Mouse (Mus musculus) brain, embryonic 14.5 days (tissue): ENCODE measurements around the gene Tesk2.

Experiments
- CTCF ChIP-seq: fragments of 200-500 bp; IDR thresholded peaks from 2 replicates; pipeline ENCODE4 v1.5.1; 2012; ENCODE audit warnings: inconsistent platforms, mild to moderate bottlenecking, moderate library complexity, borderline replicate concordance; ENCODE audit not compliant: insufficient read depth, insufficient read length; ENCODE audit errors: extremely low read depth
- POLR2A ChIP-seq: fragments of 200-500 bp; IDR thresholded peaks from 2 replicates; pipeline ENCODE4 v1.6.1; 2012; ENCODE audit warnings: mild to moderate bottlenecking, inconsistent platforms, borderline replicate concordance; ENCODE audit not compliant: poor library complexity, insufficient read depth, insufficient read length, severe bottlenecking; ENCODE audit errors: extremely low read depth

- TF ChIP-seq CTCF (no peak), POLR2A (no peak)
Measured at GRCm38 (mm10) chr4:116700964-116701363, 19.8 kb upstream of the Tesk2 start.
